Mouse (Mus musculus) erythroblast, embryonic 14.5 days (primary cell): ENCODE data around the gene Fam3c. TPM values are rescaled to one million over a fixed set of nuclear protein-coding genes. Genes with fewer than 3 reads are reported as not detected.
A peak's percentile ranks its signal among the peaks of the same experiment; 100 is the strongest.

Experiments used
- H3K27me3 ChIP-seq: 2 replicates; pipeline ENCODE4 v1.6.1; 2012; ENCODE audit warnings: inconsistent platforms; ENCODE audit not compliant: control insufficient read depth
- H3K36me3 ChIP-seq: 2 replicates; pipeline ENCODE4 v1.6.1; 2012; ENCODE audit warnings: mild to moderate bottlenecking, inconsistent platforms; ENCODE audit not compliant: control insufficient read depth
- H3K4me1 ChIP-seq: 2 replicates; pipeline ENCODE4 v1.6.1; 2012; ENCODE audit warnings: inconsistent platforms; ENCODE audit not compliant: control insufficient read depth
- H3K4me3 ChIP-seq: replicated peaks from 2 replicates; pipeline ENCODE3; 2012; ENCODE audit warnings: moderate library complexity, mild to moderate bottlenecking, inconsistent platforms
- H3K9me3 ChIP-seq: 2 replicates; pipeline ENCODE4 v1.6.1; 2012; ENCODE audit warnings: low read length, inconsistent platforms, mixed read lengths; ENCODE audit not compliant: control insufficient read depth
- GATA1 ChIP-seq: IDR thresholded peaks from 2 replicates; pipeline ENCODE4 v1.6.1; 2012; ENCODE audit warnings: low read length, inconsistent platforms, mixed read lengths
- TAL1 ChIP-seq: IDR thresholded peaks from 3 replicates; pipeline ENCODE4 v1.6.1; 2012; ENCODE audit warnings: low read length, inconsistent platforms, mixed read lengths
- polyA plus RNA-seq: library from polyadenylated mRNA; stranded (reverse); fragments of >175 nt; gene quantifications from 2 replicates; pipeline ENCODE4 v1.2.3, GENCODE M21; 2012

Fam3c gene
- 0.14 and 0.17 TPM in 2 replicates for polyA plus RNA-seq

DNA sequence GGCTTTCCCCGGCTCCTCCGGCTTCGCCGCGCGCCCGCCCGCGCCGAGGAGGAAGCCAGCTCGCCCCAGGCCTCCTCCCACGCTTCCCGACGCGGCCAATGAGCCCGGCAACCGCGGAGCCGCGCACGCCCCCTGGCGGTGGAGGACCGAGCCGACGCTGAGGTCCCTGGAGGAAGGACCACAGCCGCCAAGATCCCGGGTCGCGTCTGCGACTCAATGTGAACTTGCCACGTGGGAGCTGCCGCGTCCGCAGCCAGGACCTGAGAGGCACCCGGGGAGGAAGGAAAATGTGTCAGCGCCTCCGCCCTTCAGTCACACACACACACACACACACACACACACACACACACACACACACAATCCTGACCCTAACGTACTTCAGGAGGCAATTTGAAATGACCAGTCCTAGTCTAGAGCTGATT lies at the start of gene Fam3c:
TSS of gene Fam3c (minus strand) at position 158 of the 422 bp plus-strand sequence.
- peak within 1 kb of the TSS; percentile 76 for H3K4me3 ChIP-seq
- no peak for TF ChIP-seq GATA1
- no peak for TF ChIP-seq TAL1
- H3K36me3 ChIP-seq, result no peaks in the 10 kb centered on the region
- H3K9me3 ChIP-seq, result peaks cover 2% of the 10 kb centered on the region; the same call in 1 of the 2 replicates
- H3K4me1 ChIP-seq, result peaks cover 20% of the 10 kb centered on the region
- no peaks in the 10 kb centered on the region for H3K27me3 ChIP-seq

- Histone ChIP-seq H3K4me1 (no peaks in the 10 kb centered on the region), H3K36me3 (no peaks in the 10 kb centered on the region), H3K9me3 (no peaks in the 10 kb centered on the region), H3K27me3 (no peaks in the 10 kb centered on the region), H3K4me3 (no peak overlapping the region)
- TF ChIP-seq TAL1 (no peak), GATA1 (no peak)
Observed at GRCm38 (mm10) chr6:22405021-22405420, 49.0 kb upstream of the Fam3c start.

- H3K4me1 ChIP-seq, result no peaks in the 10 kb centered on the region
- no peak overlapping the region for H3K4me3 ChIP-seq
- no peaks in the 10 kb centered on the region for H3K27me3 ChIP-seq
- no peaks in the 10 kb centered on the region for H3K9me3 ChIP-seq
- TF ChIP-seq TAL1, result no peak
- TF ChIP-seq GATA1, result no peak
- H3K36me3 ChIP-seq, result no peaks in the 10 kb centered on the region
Observed at GRCm38 (mm10) chr6:22403736-22404135, 47.7 kb upstream of the Fam3c start.

DNA sequence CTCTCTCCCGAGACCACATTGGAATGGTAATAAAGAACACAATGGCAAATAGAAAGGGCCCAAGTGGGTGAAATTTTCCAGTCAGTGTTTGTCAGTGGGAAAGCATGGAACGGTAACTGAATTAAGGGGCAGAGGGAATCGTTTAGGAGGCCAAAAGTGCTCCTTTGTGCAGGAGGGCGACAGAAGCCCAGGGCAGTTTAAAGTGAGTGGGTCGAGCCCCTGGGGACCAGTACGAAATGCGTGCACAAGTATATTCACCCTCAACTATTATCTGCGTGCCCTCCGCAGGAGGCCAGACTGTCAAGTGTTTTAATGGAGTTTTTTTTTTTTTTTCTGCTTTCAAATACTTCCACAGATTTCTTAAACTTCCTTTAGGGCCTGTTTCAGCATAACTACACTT lies 47.3 kb upstream of the Fam3c start:
- H3K4me3 ChIP-seq, result no peak overlapping the region
- H3K27me3 ChIP-seq, result no peaks in the 10 kb centered on the region
- TF ChIP-seq GATA1, result no peak
- TF ChIP-seq TAL1, result no peak
- H3K4me1 ChIP-seq, result no peaks in the 10 kb centered on the region
- H3K9me3 ChIP-seq, result no peaks in the 10 kb centered on the region
- no peaks in the 10 kb centered on the region for H3K36me3 ChIP-seq

- Histone ChIP-seq H3K4me3 (no peak overlapping the region), H3K27me3 (no peaks in the 10 kb centered on the region), H3K36me3 (no peaks in the 10 kb centered on the region), H3K4me1 (no peaks in the 10 kb centered on the region), H3K9me3 (no peaks in the 10 kb centered on the region)
- TF ChIP-seq TAL1 (no peak), GATA1 (no peak)
Observed at GRCm38 (mm10) chr6:22402548-22403164, 46.6 kb upstream of the Fam3c start.

DNA sequence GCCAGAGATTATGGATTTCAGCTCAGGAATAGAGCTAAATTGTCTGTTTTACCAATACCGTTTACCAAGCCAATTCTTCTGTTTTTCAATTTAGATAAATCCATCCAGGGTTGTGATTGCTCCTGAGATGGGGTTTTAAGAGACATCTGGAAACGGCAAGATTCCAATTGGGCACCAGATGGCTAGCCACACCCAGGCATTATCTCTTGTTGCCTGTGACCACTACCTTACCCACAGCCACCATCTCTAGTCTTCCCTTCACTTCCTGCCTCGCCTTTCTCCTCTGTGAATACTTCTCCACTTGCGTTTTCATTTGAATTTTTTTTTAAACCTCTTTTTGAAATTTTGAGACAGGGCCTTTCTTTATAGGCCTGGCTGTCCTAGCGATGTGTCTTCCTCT lies 46.0 kb upstream of the Fam3c start:
- no peaks in the 10 kb centered on the region for H3K27me3 ChIP-seq
- no peak for TF ChIP-seq GATA1
- no peak for TF ChIP-seq TAL1
- H3K36me3 ChIP-seq, result no peaks in the 10 kb centered on the region
- H3K9me3 ChIP-seq, result no peaks in the 10 kb centered on the region
- no peaks in the 10 kb centered on the region for H3K4me1 ChIP-seq
- H3K4me3 ChIP-seq, result no peak overlapping the region

GRCm38 (mm10) chr6:22398079-22398774 lies 42.2 kb upstream of the Fam3c start:
- Histone ChIP-seq H3K9me3 (no peaks in the 10 kb centered on the region), H3K27me3 (no peaks in the 10 kb centered on the region), H3K4me3 (no peak overlapping the region), H3K36me3 (no peaks in the 10 kb centered on the region), H3K4me1 (no peaks in the 10 kb centered on the region)
- TF ChIP-seq GATA1, result no peak
- no peak for TF ChIP-seq TAL1

DNA sequence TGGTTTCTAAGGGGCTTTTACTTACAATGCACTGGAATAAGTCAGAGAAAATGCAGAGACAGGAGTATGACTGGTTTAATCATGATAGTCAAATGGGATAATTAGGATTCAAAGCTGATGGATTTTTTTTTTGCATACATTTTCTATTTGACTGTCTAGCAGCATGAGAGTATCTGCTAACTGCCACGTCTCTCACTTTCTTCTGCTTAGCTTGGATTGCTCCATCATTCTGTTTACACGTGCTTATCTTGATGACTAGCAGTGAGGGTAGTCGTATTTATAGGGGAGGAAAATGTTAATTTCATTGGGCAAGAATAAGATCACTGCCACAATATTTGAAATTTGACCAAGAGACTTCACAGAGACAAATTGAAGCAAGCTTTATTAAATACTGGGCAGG lies 39.2 kb upstream of the Fam3c start:
- H3K4me3 ChIP-seq, result no peak overlapping the region
- H3K36me3 ChIP-seq, result no peaks in the 10 kb centered on the region
- no peaks in the 10 kb centered on the region for H3K4me1 ChIP-seq
- H3K27me3 ChIP-seq, result no peaks in the 10 kb centered on the region
- TF ChIP-seq TAL1, result no peak
- TF ChIP-seq GATA1, result no peak
- H3K9me3 ChIP-seq, result no peaks in the 10 kb centered on the region

DNA sequence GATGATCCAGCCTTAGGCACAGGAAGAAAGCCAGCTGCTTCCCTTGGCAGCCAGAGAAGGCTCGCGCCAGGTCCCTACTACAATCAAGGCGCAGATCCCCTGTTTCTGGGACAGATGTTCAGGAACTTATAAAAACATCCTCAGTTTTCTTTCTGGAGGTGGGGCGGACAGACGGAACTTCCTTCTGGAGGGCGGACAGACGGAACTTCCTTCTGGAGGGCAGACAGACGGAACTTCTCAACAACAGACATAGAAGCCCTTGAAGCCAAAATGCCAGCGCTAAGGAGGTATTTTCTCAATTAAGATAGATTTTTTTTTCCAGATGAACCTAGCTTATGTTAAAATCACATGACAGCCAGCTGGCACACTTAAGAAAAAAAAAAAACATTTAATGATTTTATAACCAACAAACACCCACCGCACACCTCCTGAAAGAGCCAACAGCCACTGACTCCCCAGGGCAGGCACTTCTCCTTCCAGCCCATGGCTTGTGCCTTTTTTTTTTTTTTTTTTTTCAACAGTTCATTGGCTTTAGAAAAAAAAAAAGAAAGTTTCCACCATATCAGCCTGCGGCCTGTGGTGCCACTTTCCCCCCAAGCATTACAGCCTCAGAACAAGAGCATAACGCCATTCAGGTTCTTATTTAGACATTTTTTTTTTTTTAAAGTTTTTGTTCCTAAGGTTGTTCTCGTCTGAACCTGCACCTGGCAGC lies 34.8 kb upstream of the Fam3c start:
- TF ChIP-seq GATA1 (no peak), TAL1 (no peak)
- Histone ChIP-seq H3K36me3 (no peaks in the 10 kb centered on the region), H3K4me3 (no peak overlapping the region), H3K9me3 (no peaks in the 10 kb centered on the region), H3K4me1 (no peaks in the 10 kb centered on the region), H3K27me3 (no peaks in the 10 kb centered on the region)
